Mouse (Mus musculus) heart, embryonic 11.5 days (tissue): ENCODE results near the gene Snip1. TPM values are rescaled to one million over a fixed set of nuclear protein-coding genes. Genes with fewer than 3 reads are reported as not detected.

ENCODE experiments used
- ATAC-seq: fragments of 200-750 bp; cut with Nextera tagmentation; replicated peaks from 2 replicates; pipeline ENCODE4 v1.8.0; 2017; ENCODE audit warnings: moderate library complexity; ENCODE audit not compliant: insufficient number of reproducible peaks, low FRiP score, low TSS enrichment
- H3K27ac ChIP-seq: fragments of 300-500 bp; sonication (generic); 2 replicates; pipeline ENCODE4 v1.5.1; 2014; ENCODE audit warnings: mild to moderate bottlenecking, low read depth, low read length
- H3K27me3 ChIP-seq: fragments of 300-500 bp; sonication (generic); 2 replicates; pipeline ENCODE4 v1.6.1; 2014; ENCODE audit warnings: mild to moderate bottlenecking, low read length, mixed read lengths; ENCODE audit not compliant: control insufficient read depth, insufficient read depth
- H3K36me3 ChIP-seq: fragments of 300-500 bp; sonication (generic); 2 replicates; pipeline ENCODE4 v1.6.1; 2014; ENCODE audit warnings: mild to moderate bottlenecking, low read length, moderate library complexity, mixed read lengths; ENCODE audit not compliant: control insufficient read depth, insufficient read depth
- H3K4me1 ChIP-seq: fragments of 300-500 bp; sonication (generic); 2 replicates; pipeline ENCODE4 v1.6.1; 2014; ENCODE audit warnings: low read length; ENCODE audit not compliant: control insufficient read depth, insufficient read depth
- H3K4me2 ChIP-seq: fragments of 300-500 bp; sonication (generic); 2 replicates; pipeline ENCODE4 v1.6.1; 2014; ENCODE audit warnings: mild to moderate bottlenecking, moderate library complexity
- H3K4me3 ChIP-seq: fragments of 300-500 bp; sonication (generic); 2 replicates; pipeline ENCODE4 v1.5.1; 2014; ENCODE audit warnings: low read depth, low read length
- H3K9ac ChIP-seq: fragments of 300-500 bp; sonication (generic); 2 replicates; pipeline ENCODE4 v1.6.1; 2014; ENCODE audit warnings: mild to moderate bottlenecking, low read depth, low read length, moderate library complexity
- H3K9me3 ChIP-seq: fragments of 300-500 bp; sonication (generic); replicated peaks from 2 replicates; pipeline ENCODE4 v1.6.1; 2016; ENCODE audit warnings: low read length; ENCODE audit not compliant: control insufficient read depth
- WGBS: fragments of 180-500 bp; shearing (Covaris S2); extraction: QIAGEN DNeasy Blood & Tissue Kit; methylation state at CpG from one replicate; pipeline ENCODE4 v1.1.7; 2014; ENCODE audit not compliant: insufficient replicate concordance; 5-methylcytosine and 5-hydroxymethylcytosine counted together
- polyA plus RNA-seq: library from polyadenylated mRNA; unstranded; fragments of >200 nt; fragmentation: Nextera tagmentation; extraction: Ambion mirVana; gene quantifications from 2 replicates; pipeline ENCODE4 v1.2.1, GENCODE M21; 2014

Snip1 gene
- polyA plus RNA-seq, 1 experiment from 2014 or later: 20.6 TPM

DNA sequence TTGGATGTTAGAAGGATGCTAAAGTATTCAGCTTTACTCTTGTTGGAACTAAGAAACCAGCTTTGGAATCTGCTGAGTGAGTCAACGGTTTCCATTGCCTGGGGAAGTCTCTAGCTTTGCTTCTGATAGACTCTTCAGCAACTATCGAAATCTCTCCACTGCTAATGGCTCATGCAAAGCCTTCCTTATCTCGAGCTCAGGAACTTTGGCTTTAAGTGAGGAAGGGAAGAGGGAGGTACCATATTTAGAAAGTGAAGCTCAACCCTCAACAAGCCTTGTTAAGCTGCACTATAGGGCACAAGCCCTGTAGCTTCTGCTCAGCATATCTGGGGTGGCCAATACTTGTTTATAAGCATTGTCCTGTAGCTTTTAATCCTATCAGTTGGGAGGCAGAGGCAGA lies 9.2 kb upstream of the Snip1 start:
- 5% methylated on average over 3 of the region's 3 CpGs for whole genome bisulfite sequencing
- Histone ChIP-seq H3K36me3 (peaks cover 15% of the 10 kb centered on the region), H3K4me2 (peak overlapping the region; percentile 9), H3K9ac (no peak overlapping the region), H3K27me3 (no peaks in the 10 kb centered on the region), H3K27ac (peak overlapping the region; percentile 62; the same call in 1 of the 2 replicates), H3K4me1 (peaks cover 14% of the 10 kb centered on the region), H3K9me3 (no peaks in the 10 kb centered on the region), H3K4me3 (no peak overlapping the region)
- peak; percentile 52; the same call in 1 of the 2 replicates for ATAC-seq

DNA sequence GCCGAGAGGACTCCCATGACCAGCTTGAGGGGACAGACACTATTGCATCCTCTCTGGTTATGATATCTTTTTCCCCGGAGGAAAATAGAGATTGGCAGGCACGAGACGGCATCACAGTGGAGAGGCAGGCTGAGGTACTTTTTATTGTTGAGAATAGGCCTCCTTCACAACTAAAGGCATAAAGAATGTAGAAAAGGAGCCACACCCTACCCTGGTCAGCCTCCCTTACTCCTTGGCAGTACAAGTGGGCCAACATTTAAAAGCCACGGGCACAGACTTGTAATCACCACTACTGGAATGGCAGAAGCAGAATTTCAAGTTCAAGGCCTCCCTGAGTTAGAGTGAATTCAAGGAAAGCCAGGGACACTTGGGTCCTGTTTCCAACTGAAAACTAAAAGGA lies 8.4 kb upstream of the Snip1 start:
- no peak overlapping the region for H3K4me3 ChIP-seq
- H3K27ac ChIP-seq: no peak overlapping the region
- peaks cover 12% of the 10 kb centered on the region for H3K36me3 ChIP-seq
- no peaks in the 10 kb centered on the region for H3K9me3 ChIP-seq
- ATAC-seq: no peak
- H3K4me1 ChIP-seq: peaks cover 14% of the 10 kb centered on the region
- WGBS: 31% methylated on average over 5 of the region's 5 CpGs
- no peak overlapping the region for H3K9ac ChIP-seq
- no peaks in the 10 kb centered on the region for H3K27me3 ChIP-seq
- H3K4me2 ChIP-seq: no peak overlapping the region

DNA sequence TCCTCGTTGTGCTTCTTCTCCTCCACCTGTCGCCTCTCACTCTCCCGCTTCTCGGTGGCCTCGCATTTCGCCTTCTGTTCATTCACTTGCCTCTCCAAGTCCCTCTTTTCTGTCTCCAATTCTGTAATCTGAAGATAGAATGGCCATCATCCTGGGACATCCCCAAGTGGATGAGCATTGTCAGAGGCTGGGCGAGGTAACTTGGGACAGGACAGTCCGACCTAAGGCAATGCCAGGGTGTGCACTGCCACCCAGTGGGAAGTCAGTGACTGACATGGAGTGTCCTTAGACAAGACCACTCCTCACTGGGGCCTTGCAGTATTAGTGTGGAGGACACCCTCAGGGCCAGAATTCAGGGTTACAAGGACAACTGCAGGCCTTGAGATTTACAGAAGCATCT lies 7.4 kb upstream of the Snip1 start:
- Histone ChIP-seq H3K27ac (no peak overlapping the region), H3K4me2 (peak overlapping the region; percentile 54), H3K4me1 (peaks cover 14% of the 10 kb centered on the region), H3K27me3 (no peaks in the 10 kb centered on the region; the same call in 1 of the 2 replicates), H3K4me3 (peak overlapping the region; percentile 25; the same call in 1 of the 2 replicates), H3K9ac (0 out of 2 replicates have a peak overlapping the region, but pooled peaks have one; percentile 28), H3K9me3 (no peaks in the 10 kb centered on the region), H3K36me3 (peaks cover 12% of the 10 kb centered on the region)
- WGBS: 4% methylated on average over 8 of the region's 8 CpGs
- no peak; the same call in 1 of the 2 replicates for ATAC-seq

DNA sequence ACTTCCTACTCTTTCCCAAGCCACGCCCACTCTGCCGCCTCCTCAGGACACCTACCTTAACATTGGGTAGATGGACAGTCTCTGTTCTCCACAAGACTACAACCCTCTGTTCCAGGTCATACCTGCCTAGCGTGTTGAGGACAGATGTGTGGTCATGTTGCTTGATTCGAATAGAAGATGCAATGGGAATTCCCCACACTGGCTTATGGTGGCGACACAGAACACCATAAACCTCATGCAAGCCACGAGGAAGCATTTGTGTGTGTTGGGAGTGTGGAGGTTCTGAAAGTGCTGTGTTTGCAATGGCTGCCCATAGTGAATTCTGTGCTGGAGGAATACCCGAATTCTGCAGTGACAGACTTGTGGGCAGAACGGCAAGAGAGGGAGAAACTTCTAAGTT lies 2.6 kb upstream of the Snip1 start:
- Histone ChIP-seq H3K4me3 (no peak overlapping the region), H3K27ac (no peak overlapping the region), H3K9ac (no peak overlapping the region), H3K4me2 (no peak overlapping the region), H3K9me3 (no peaks in the 10 kb centered on the region), H3K27me3 (peaks cover 2% of the 10 kb centered on the region; the same call in 1 of the 2 replicates), H3K36me3 (peaks cover 4% of the 10 kb centered on the region; the same call in 1 of the 2 replicates), H3K4me1 (peaks cover 8% of the 10 kb centered on the region; the same call in 1 of the 2 replicates)
- no peak for ATAC-seq
- 67% methylated on average over 8 of the region's 8 CpGs for WGBS

DNA sequence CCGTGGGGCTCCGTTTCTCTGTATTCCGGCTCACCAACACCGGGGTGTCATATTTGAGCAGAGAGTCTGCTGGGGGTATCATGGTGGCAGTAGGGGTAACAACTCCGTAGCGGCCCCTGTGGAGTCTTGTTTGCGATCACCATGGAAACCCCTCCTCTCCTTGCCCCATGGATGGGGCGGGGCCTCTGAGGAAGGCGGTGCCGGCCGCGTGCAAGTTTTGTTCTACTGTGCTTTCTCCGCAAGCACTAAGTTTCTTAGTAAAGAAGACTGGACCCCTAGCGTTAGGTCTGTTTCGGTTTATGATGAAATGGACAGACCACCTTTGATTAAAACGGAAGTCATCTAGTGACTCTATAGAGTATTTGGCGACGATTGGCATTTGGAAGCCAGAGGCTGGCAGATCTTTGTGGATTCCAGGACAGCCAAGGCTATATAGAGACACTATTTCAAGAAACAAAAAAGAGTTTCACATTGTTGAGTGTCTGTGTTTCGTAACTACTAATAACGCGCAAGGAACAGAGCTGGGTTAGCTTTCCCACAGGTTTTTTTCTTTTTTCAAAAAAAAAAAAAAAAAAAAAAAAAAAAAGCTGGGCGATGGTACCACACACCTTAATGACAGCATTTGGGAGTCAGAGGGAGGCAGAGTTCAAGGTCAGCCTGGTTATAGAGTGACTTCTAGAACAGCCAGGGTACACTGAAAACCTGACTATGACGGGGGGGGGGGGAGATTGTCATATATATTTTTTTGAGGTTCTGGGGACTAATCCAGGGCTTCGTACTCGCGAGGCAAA lies 760 bp upstream of the Snip1 start, which contains the start of gene Dnali1:
Gene Dnali1 (minus strand): TSS at position 187 of the 791 bp plus-strand sequence.
- H3K9me3 ChIP-seq: no peaks in the 10 kb centered on the region
- H3K4me2 ChIP-seq: peak within 1 kb of the TSS; percentile 92
- peaks cover 15% of the 10 kb centered on the region for H3K36me3 ChIP-seq
- ATAC-seq: no peak
- H3K4me1 ChIP-seq: peaks cover 8% of the 10 kb centered on the region; the same call in 1 of the 2 replicates
- H3K27ac ChIP-seq: 0 out of 2 replicates have a peak within 1 kb of the TSS, but pooled peaks have one; percentile 12
- peak within 1 kb of the TSS; percentile 95 for H3K4me3 ChIP-seq
- WGBS: 4% methylated on average over 26 of the region's 26 CpGs
- H3K27me3 ChIP-seq: peaks cover 2% of the 10 kb centered on the region; the same call in 1 of the 2 replicates
- peak within 1 kb of the TSS; percentile 92 for H3K9ac ChIP-seq

DNA sequence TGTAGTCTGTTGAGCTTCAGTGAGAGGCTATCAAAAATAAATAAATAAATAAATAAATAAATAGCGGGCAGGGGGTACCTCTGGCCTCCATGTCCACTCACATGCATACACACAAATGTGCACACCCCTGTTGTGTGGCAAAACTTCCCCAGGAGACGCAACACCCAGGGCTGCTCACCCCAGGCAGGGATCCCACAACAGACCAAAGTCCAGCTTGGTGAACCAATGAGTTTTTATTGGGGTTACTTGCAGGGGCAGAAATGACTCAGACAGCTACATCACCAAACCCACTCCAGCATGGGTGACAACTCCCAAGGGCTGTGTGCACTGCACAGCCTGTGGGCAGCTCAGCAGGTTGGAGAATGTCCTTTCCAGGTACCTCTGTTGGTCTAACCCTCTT lies 11.2 kb downstream of the Snip1 start:
- Histone ChIP-seq H3K27me3 (no peaks in the 10 kb centered on the region), H3K4me3 (no peak overlapping the region), H3K36me3 (peaks cover 15% of the 10 kb centered on the region), H3K27ac (no peak overlapping the region), H3K9me3 (no peaks in the 10 kb centered on the region), H3K4me1 (no peaks in the 10 kb centered on the region), H3K9ac (no peak overlapping the region), H3K4me2 (no peak overlapping the region)
- WGBS: 89% methylated on average over 2 of the region's 2 CpGs
- ATAC-seq: no peak

DNA sequence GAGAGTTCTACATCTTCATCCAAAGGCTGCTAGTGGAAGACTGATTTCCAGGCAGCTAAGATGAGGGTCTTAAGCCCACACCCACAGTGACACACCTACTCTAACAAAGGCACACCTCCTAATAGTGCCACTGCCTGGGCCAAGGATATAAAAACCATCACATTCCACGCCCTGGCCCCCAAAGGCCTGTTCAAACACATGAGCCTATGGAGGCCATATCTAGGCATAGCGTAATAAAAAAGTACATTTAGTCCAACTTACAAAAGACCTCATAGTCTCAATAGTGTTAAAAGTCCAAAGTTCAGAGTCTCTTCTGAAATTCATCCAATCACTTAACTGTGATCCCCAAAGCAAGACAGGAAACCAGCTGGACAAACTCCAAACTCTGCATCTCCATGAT lies 12.2 kb downstream of the Snip1 start:
- Histone ChIP-seq H3K4me2 (no peak overlapping the region), H3K4me1 (no peaks in the 10 kb centered on the region), H3K4me3 (no peak overlapping the region), H3K27me3 (no peaks in the 10 kb centered on the region), H3K9ac (no peak overlapping the region), H3K36me3 (peaks cover 5% of the 10 kb centered on the region), H3K27ac (no peak overlapping the region), H3K9me3 (no peaks in the 10 kb centered on the region)
- 84% methylated on average over 2 of the region's 2 CpGs for WGBS
- no peak for ATAC-seq

DNA sequence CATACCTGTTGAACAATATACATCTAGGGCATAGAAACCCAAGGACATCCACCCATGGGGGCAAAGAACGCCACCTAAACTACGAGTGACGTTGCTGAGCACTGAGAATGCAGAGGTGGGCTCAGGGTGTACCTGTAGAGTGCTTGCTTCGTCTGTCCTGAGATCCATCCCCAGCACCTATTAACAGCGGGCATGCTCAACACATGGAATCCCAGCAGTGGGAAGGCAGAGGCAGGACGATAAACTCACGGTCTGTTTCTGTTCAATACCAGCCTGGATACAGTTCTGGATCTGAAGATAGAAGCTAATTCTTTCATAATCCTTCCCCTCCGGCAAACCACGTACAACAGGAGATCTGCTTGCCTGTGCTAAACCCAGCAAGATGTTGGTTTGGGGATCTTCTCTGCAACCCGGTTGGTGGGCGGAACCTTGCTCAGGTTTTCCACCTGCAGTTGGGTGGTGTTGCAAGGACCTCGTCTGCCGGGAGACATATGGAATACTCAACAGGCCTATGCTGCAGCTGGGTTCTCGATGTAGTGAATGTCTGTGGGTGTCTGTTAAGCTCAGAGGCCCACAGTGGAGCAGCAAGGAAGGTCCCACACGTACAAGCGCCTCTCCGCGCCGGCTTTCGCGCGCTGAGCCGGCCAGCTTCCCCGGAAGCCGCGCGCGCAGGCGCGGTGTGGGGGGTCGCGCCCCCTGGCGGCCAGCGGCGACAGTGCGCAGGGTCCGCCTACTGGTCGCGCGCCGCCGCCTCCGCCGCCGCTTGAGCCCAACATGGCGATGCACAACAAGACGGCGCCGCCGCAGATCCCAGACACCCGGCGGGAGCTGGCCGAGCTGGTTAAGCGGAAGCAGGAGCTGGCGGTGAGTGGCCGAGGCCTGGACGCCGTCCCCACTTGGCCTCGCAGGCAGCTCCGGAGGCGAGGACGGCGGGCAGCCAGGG lies 18.2 kb downstream of the Snip1 start, which contains the start of gene Meaf6:
Gene Meaf6 (plus strand): TSS at position 732 of the 943 bp plus-strand sequence.
- H3K27ac ChIP-seq: peak within 1 kb of the TSS; percentile 98
- 3% methylated on average over 57 of the region's 63 CpGs for WGBS
- peak; percentile 88 for ATAC-seq
- peak within 1 kb of the TSS; percentile 93 for H3K9ac ChIP-seq
- peaks cover 5% of the 10 kb centered on the region; the same call in 1 of the 2 replicates for H3K4me1 ChIP-seq
- peaks cover 6% of the 10 kb centered on the region for H3K36me3 ChIP-seq
- H3K9me3 ChIP-seq: no peaks in the 10 kb centered on the region
- peak within 1 kb of the TSS; percentile 81 for H3K4me2 ChIP-seq
- peak within 1 kb of the TSS; percentile 87 for H3K4me3 ChIP-seq
- H3K27me3 ChIP-seq: no peaks in the 10 kb centered on the region
